Mouse (Mus musculus): ENCODE results near the gene Diablo. TPM values are rescaled to one million over a fixed set of nuclear protein-coding genes. Genes with fewer than 3 reads are reported as not detected.
"Not testable (repeated sequence)": the region's sequence is repeated elsewhere in the genome, so short reads cannot be mapped to it uniquely, and the experiment has no call there.

The Diablo gene
- polyA plus RNA-seq, 1 experiment from 2014 or later = 104 TPM

DNA sequence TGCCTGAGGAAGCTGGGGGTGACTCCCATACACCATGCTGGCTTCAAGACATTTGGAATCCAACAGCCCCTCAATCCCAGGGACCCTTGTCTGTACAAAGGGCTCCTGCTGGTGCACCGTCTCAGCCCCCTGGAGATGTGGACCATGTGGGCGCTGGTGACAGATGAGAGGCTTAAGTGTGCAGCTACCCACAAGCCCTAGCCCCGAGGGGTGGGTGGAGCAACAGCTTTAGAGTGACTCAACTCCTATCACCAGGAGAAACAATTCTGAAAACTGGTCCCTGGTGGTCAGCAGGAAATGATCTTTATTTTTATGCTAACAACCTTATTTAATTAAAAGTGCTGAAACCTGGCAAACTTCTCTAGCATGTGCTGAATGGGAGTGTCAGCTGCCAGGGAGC is 12.6 kb downstream of the Diablo start:
- not testable (repeated sequence) for H3K4me3 ChIP-seq (ENCODE audit: low read length); H3K9ac ChIP-seq (ENCODE audit: low read length); H3K4me2 ChIP-seq (ENCODE audit: low read depth, low read length); H3K27ac ChIP-seq (ENCODE audit: low read length); H3K9me3 ChIP-seq (ENCODE audit: control insufficient read depth, low read length); H3K27me3 ChIP-seq (ENCODE audit: control insufficient read depth, insufficient read depth, low read depth, low read length); H3K36me3 ChIP-seq (ENCODE audit: control insufficient read depth, insufficient read depth, low read length); ATAC-seq (ENCODE audit: low read depth); H3K4me1 ChIP-seq (replicated peaks; ENCODE audit: control insufficient read depth, insufficient read depth, low read length)
- 70% methylated on average over 3 of the region's 3 CpGs for WGBS

DNA sequence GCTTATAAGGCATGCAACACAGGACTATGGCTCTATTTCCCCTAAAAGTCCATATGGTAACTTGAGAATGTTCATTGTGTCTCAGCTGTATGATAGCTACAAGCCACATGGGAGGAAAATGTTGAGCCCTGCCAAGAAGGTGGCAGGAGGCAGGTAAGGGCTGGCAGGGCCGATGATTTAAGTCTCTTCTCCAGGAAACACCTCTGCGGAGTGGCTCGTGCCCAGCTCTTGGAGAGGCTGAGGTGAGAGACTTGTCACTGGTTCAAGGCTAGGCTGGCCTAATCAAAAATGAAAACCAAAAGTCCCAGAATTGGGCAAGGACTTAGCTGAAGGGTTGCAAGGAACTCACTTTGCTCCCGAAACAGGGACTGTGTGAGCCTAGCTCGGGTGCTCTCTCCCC is 13.8 kb downstream of the Diablo start, which contains the start of gene B3gnt4:
Gene B3gnt4 (plus strand): TSS at position 301 of the 400 bp plus-strand sequence.
- ATAC-seq (ENCODE audit: low read depth) = no peak

DNA sequence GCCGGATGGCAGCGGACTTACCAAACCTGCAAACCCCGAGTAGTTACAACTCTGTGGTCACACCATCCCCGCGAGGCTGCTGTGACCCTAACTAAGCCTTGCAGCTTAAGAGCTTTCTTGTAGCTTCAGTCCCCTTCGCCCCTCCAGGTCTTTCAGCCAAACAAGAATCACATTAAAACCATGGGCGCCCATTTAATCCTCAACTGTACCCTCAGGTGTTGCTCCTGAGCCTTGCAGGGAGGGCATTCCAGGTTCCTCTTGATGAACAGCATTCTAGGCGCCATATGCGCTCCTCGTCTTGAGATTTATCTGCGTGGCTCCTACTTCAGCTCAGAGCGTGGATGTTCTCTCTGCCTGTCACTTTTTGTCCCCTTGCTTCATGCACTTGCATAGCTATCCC is 15.1 kb downstream of the Diablo start:
- H3K36me3 ChIP-seq (ENCODE audit: control insufficient read depth, insufficient read depth, low read length) = no peaks in the 10 kb centered on the region; the same call in 1 of the 2 replicates
- H3K9ac ChIP-seq (ENCODE audit: low read length) = peak overlapping the region; percentile 58
- WGBS = 6% methylated on average over 12 of the region's 12 CpGs
- H3K27me3 ChIP-seq (ENCODE audit: control insufficient read depth, insufficient read depth, low read depth, low read length) = peaks cover 11% of the 10 kb centered on the region
- ATAC-seq (ENCODE audit: low read depth) = 0 out of 2 replicates have a peak, but pooled peaks have one; percentile 5
- H3K4me2 ChIP-seq (ENCODE audit: low read depth, low read length) = peak overlapping the region; percentile 72
- peak overlapping the region; percentile 55 for H3K4me3 ChIP-seq (ENCODE audit: low read length)
- H3K4me1 ChIP-seq (replicated peaks; ENCODE audit: control insufficient read depth, insufficient read depth, low read length) = 0 out of 2 replicates have a peak, but pooled peaks cover 5% of the 10 kb centered on the region
- H3K27ac ChIP-seq (ENCODE audit: low read length) = no peak overlapping the region
- H3K9me3 ChIP-seq (ENCODE audit: control insufficient read depth, low read length) = no peaks in the 10 kb centered on the region

More for the DNA sequence above, 13.8 kb downstream of the Diablo start, which contains the start of gene B3gnt4:
- Histone ChIP-seq H3K4me3 (ENCODE audit: low read length) (no peak within 1 kb of the TSS), H3K9me3 (ENCODE audit: control insufficient read depth, low read length) (no peaks in the 10 kb centered on the region), H3K9ac (ENCODE audit: low read length) (no peak within 1 kb of the TSS), H3K36me3 (ENCODE audit: control insufficient read depth, insufficient read depth, low read length) (no peaks in the 10 kb centered on the region; the same call in 1 of the 2 replicates), H3K27ac (ENCODE audit: low read length) (no peak within 1 kb of the TSS), H3K27me3 (ENCODE audit: control insufficient read depth, insufficient read depth, low read depth, low read length) (peaks cover 8% of the 10 kb centered on the region), H3K4me1 (replicated peaks; ENCODE audit: control insufficient read depth, insufficient read depth, low read length) (0 out of 2 replicates have a peak, but pooled peaks cover 5% of the 10 kb centered on the region), H3K4me2 (ENCODE audit: low read depth, low read length) (no peak within 1 kb of the TSS)
- 82% methylated on average over 5 of the region's 5 CpGs for WGBS

DNA sequence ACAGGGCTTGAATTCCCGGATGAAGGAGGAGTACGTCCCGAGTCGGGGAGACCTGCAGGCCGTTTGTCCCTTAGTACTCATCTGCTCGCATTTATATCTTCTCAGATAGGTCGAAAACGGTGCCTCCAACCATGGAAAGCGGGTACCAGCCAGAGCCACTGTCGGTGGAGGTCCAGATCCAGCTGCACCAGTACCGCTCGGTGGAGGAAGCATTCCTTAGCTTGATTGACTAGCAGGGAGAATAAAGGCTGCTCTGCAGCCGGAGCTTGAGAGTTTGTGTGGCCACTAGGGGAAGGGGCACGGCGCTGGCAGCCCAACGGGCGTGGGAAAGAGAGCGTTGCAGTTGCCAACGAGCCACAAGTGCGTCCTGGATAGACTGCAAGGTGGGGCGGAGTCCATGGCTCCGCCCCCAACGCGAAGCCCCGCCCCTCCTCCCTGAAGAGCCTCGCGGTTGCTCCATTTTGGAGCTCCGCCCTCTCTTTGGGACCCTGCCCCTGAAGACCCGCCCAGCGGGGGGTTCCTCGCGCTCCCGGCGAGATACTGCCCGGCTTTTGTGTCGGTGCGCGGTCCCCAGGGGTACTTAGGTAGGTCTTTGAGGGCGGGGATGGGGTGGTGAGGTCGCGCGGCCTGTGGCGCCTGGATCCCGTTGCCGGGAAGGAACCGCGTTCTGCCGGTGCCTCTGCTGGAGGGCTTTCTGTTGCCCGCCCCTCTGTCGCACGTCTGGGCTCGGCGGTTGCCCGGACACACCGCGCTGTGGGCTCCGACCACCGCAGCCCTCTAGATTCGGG is 15.8 kb downstream of the Diablo start:
- Histone ChIP-seq H3K9me3 (ENCODE audit: control insufficient read depth, low read length) (no peaks in the 10 kb centered on the region), H3K36me3 (ENCODE audit: control insufficient read depth, insufficient read depth, low read length) (no peaks in the 10 kb centered on the region; the same call in 1 of the 2 replicates), H3K4me3 (ENCODE audit: low read length) (peak overlapping the region; percentile 55), H3K9ac (ENCODE audit: low read length) (peak overlapping the region; percentile 58), H3K4me1 (replicated peaks; ENCODE audit: control insufficient read depth, insufficient read depth, low read length) (0 out of 2 replicates have a peak, but pooled peaks cover 5% of the 10 kb centered on the region), H3K27ac (ENCODE audit: low read length) (no peak overlapping the region), H3K27me3 (ENCODE audit: control insufficient read depth, insufficient read depth, low read depth, low read length) (peaks cover 11% of the 10 kb centered on the region), H3K4me2 (ENCODE audit: low read depth, low read length) (peak overlapping the region; percentile 72)
- peak; percentile 96 for ATAC-seq (ENCODE audit: low read depth)
- WGBS = 1% methylated on average over 59 of the region's 59 CpGs

DNA sequence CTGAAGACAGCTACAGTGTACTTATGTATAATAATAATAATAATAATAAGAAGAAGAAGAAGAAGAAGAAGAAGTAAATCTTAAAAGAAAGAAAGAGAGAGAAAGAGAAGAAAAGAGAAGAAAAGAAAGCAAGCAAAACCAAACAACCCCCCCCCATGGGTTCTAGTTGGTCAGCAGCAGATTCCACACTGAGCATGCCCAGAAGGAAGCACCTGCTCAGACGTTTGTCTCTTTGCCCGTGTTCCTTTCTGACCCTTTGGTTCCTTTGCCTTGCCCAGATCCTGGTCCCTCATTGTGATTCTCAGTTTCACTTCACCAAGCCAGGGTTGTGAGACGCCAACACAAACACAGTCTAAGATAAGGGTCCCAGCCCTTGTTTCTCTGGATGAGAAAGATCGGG is 22.0 kb downstream of the Diablo start:
- Histone ChIP-seq H3K9ac (ENCODE audit: low read length) (no peak overlapping the region), H3K9me3 (ENCODE audit: control insufficient read depth, low read length) (no peaks in the 10 kb centered on the region), H3K4me2 (ENCODE audit: low read depth, low read length) (no peak overlapping the region), H3K36me3 (ENCODE audit: control insufficient read depth, insufficient read depth, low read length) (no peaks in the 10 kb centered on the region), H3K27ac (ENCODE audit: low read length) (no peak overlapping the region), H3K4me3 (ENCODE audit: low read length) (no peak overlapping the region), H3K27me3 (ENCODE audit: control insufficient read depth, insufficient read depth, low read depth, low read length) (peaks cover 3% of the 10 kb centered on the region; the same call in 1 of the 2 replicates), H3K4me1 (replicated peaks; ENCODE audit: control insufficient read depth, insufficient read depth, low read length) (no peaks in the 10 kb centered on the region; the same call in 1 of the 2 replicates)
- WGBS = 52% methylated on average over 4 of the region's 4 CpGs
- ATAC-seq (ENCODE audit: low read depth) = no peak

DNA sequence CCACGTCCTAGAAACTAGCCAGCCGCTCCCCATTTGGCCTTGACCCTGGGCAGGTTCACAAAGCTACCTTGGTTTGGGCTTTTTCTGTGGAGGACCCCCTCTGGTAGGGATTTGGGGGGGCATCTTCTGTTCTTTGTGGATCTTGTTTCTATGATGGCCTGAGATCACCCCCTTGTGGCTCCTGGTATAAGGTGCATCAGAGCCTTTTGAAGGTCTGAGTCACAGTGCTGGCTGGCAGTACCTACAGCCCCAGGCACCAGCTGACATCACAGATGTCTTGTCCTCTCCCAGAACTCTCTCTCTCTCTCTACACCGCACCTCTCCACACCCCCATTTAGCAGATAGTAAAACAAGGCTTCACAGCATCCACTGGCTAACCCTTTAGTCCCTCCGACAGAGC is 24.3 kb downstream of the Diablo start:
- no peak overlapping the region for H3K27ac ChIP-seq (ENCODE audit: low read length)
- H3K27me3 ChIP-seq (ENCODE audit: control insufficient read depth, insufficient read depth, low read depth, low read length) = no peaks in the 10 kb centered on the region
- H3K9ac ChIP-seq (ENCODE audit: low read length) = no peak overlapping the region
- no peaks in the 10 kb centered on the region; the same call in 1 of the 2 replicates for H3K4me1 ChIP-seq (replicated peaks; ENCODE audit: control insufficient read depth, insufficient read depth, low read length)
- no peaks in the 10 kb centered on the region for H3K9me3 ChIP-seq (ENCODE audit: control insufficient read depth, low read length)
- H3K36me3 ChIP-seq (ENCODE audit: control insufficient read depth, insufficient read depth, low read length) = no peaks in the 10 kb centered on the region
- no peak overlapping the region for H3K4me3 ChIP-seq (ENCODE audit: low read length)
- ATAC-seq (ENCODE audit: low read depth) = no peak
- no peak overlapping the region for H3K4me2 ChIP-seq (ENCODE audit: low read depth, low read length)
- WGBS = 46% methylated on average over 4 of the region's 4 CpGs

DNA sequence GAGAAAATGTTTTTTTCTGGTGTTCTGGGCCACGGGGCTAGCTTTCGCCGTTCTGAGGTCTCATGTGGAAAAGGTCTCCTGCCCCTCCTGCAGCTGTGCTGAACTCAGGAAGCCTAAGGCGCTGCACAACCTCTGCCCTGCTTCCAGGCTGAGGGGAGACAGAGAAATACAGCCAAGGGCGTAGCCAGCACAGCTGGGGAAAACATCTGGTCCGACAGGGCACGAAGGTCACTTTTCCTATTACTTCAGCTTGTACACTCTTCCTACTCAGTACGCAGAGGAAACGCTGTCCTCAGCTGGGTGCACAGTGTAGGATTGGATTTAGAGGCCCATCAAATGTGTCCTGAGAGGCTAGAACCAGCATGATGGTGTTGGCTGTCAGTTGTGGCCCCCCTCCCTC is 34.0 kb downstream of the Diablo start:
- H3K4me1 ChIP-seq (replicated peaks; ENCODE audit: control insufficient read depth, insufficient read depth, low read length) = no peaks in the 10 kb centered on the region; the same call in 1 of the 2 replicates
- H3K4me2 ChIP-seq (ENCODE audit: low read depth, low read length) = no peak overlapping the region
- 50% methylated on average over 9 of the region's 9 CpGs for WGBS
- ATAC-seq (ENCODE audit: low read depth) = no peak
- no peak overlapping the region for H3K27ac ChIP-seq (ENCODE audit: low read length)
- no peak overlapping the region for H3K4me3 ChIP-seq (ENCODE audit: low read length)
- no peaks in the 10 kb centered on the region for H3K9me3 ChIP-seq (ENCODE audit: control insufficient read depth, low read length)
- no peak overlapping the region for H3K9ac ChIP-seq (ENCODE audit: low read length)
- no peaks in the 10 kb centered on the region for H3K27me3 ChIP-seq (ENCODE audit: control insufficient read depth, insufficient read depth, low read depth, low read length)
- H3K36me3 ChIP-seq (ENCODE audit: control insufficient read depth, insufficient read depth, low read length) = no peaks in the 10 kb centered on the region

DNA sequence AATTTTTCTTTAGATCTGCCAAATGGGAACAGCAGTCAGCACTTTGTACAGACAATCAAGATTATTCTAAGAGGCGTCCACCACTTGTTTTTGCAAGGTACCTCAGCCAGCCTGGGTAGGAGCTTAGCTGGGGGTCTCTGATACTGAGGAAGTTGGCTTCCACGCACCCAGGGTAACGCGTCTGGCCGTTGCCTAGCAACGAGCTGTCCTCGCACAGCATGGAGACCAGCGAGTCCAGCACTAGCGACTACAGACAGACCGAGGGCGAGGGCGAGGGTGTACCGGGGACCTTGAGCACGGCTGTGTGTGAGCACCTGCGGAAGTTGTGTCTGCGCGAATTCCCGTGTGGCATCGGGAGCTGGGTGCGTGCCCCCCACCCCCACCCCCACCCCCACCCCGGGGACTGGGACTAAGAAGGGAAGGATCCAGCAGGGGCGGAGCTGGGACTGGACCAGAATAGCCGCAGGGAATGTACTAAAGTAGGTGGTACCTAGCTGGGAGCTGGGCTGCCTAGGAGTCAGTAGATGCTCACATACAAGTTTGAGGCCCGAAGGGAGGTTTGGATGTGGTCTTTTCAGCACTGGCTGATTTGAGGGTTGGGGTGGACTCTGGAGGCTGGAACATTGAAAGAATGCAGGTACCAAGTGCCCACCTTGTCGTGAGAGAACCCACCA is 34.7 kb downstream of the Diablo start, which contains the start of the genes Lrrc43 and Il31:
Gene Lrrc43 (plus strand): TSS at position 194 of the 674 bp plus-strand sequence.
Gene Il31 (minus strand): TSS at position 378 of the 674 bp plus-strand sequence.
- Histone ChIP-seq H3K4me3 (ENCODE audit: low read length) (0 out of 2 replicates have a peak within 1 kb of the TSS, but pooled peaks have one; percentile 14), H3K9ac (ENCODE audit: low read length) (no peak within 1 kb of the TSS), H3K4me1 (replicated peaks; ENCODE audit: control insufficient read depth, insufficient read depth, low read length) (no peaks in the 10 kb centered on the region; the same call in 1 of the 2 replicates), H3K27me3 (ENCODE audit: control insufficient read depth, insufficient read depth, low read depth, low read length) (no peaks in the 10 kb centered on the region), H3K9me3 (ENCODE audit: control insufficient read depth, low read length) (no peaks in the 10 kb centered on the region), H3K4me2 (ENCODE audit: low read depth, low read length) (peak within 1 kb of the TSS; percentile 42), H3K36me3 (ENCODE audit: control insufficient read depth, insufficient read depth, low read length) (no peaks in the 10 kb centered on the region), H3K27ac (ENCODE audit: low read length) (no peak within 1 kb of the TSS)
- WGBS = 7% methylated on average over 25 of the region's 25 CpGs
- ATAC-seq (ENCODE audit: low read depth) = no peak

Measured in lung, embryonic 16.5 days (tissue).